Mouse (Mus musculus): ENCODE results near the gene 1110004F10Rik.

GRCm38 (mm10) chr7:116002726-116003125 lies 36.5 kb upstream of the 1110004F10Rik start:
- no peak for TF ChIP-seq EP300 (IDR thresholded peaks at IDR 0.05; ENCODE audit: low read depth)
- no peak for TF ChIP-seq CTCF (IDR thresholded peaks at IDR 0.05; ENCODE audit: low read depth)
